Mouse (Mus musculus): ENCODE data around the gene Tmem86b. TPM values are rescaled to one million over a fixed set of nuclear protein-coding genes. Genes with fewer than 3 reads are reported as not detected.
A peak's percentile ranks its signal among the peaks of the same experiment; 100 is the strongest.
"Not testable (repeated sequence)": the region's sequence is repeated elsewhere in the genome, so short reads cannot be mapped to it uniquely, and the experiment has no call there.

The Tmem86b gene
- polyA plus RNA-seq, 1 experiment from 2014 or later: 26.1 TPM

- Histone ChIP-seq H3K9me3 (replicated peaks) (no peaks in the 10 kb centered on the region), H3K4me1 (peaks cover 30% of the 10 kb centered on the region), H3K9ac (no peak overlapping the region), H3K4me3 (no peak overlapping the region), H3K4me2 (no peak overlapping the region), H3K36me3 (no peaks in the 10 kb centered on the region), H3K27me3 (replicated peaks) (no peaks in the 10 kb centered on the region; the same call in 1 of the 2 replicates), H3K27ac (no peak overlapping the region)
- ATAC-seq: no peak
- 64% methylated on average over 1 of the region's 1 CpGs for WGBS (ENCODE audit: insufficient replicate concordance)
Observed at GRCm38 (mm10) chr7:4612956-4613355, 18.3 kb downstream of the Tmem86b start.

GRCm38 (mm10) chr7:4612386-4612785 lies 18.8 kb downstream of the Tmem86b start:
- Histone ChIP-seq H3K27me3 (replicated peaks) (no peaks in the 10 kb centered on the region; the same call in 1 of the 2 replicates), H3K4me3 (no peak overlapping the region), H3K4me1 (peaks cover 33% of the 10 kb centered on the region), H3K27ac (no peak overlapping the region), H3K9me3 (replicated peaks) (no peaks in the 10 kb centered on the region), H3K9ac (no peak overlapping the region), H3K4me2 (no peak overlapping the region), H3K36me3 (no peaks in the 10 kb centered on the region)
- 61% methylated on average over 8 of the region's 8 CpGs for WGBS (ENCODE audit: insufficient replicate concordance)
- ATAC-seq: no peak

- Histone ChIP-seq H3K4me3 (no peak overlapping the region), H3K9me3 (replicated peaks) (no peaks in the 10 kb centered on the region), H3K27me3 (replicated peaks) (no peaks in the 10 kb centered on the region; the same call in 1 of the 2 replicates), H3K4me2 (no peak overlapping the region), H3K9ac (no peak overlapping the region), H3K36me3 (no peaks in the 10 kb centered on the region), H3K4me1 (peaks cover 33% of the 10 kb centered on the region), H3K27ac (no peak overlapping the region)
- WGBS (ENCODE audit: insufficient replicate concordance): 70% methylated on average over 12 of the region's 12 CpGs
- ATAC-seq: no peak
Observed at GRCm38 (mm10) chr7:4611921-4612341, 19.3 kb downstream of the Tmem86b start.

GRCm38 (mm10) chr7:4611511-4611910 lies 19.7 kb downstream of the Tmem86b start:
- no peak overlapping the region for H3K9ac ChIP-seq
- H3K4me3 ChIP-seq: no peak overlapping the region
- peaks cover 33% of the 10 kb centered on the region for H3K4me1 ChIP-seq
- no peaks in the 10 kb centered on the region for H3K36me3 ChIP-seq
- H3K27me3 ChIP-seq (replicated peaks): no peaks in the 10 kb centered on the region; the same call in 1 of the 2 replicates
- H3K27ac ChIP-seq: no peak overlapping the region
- no peak overlapping the region for H3K4me2 ChIP-seq
- no peak for ATAC-seq
- H3K9me3 ChIP-seq (replicated peaks): no peaks in the 10 kb centered on the region
- WGBS (ENCODE audit: insufficient replicate concordance): 77% methylated on average over 12 of the region's 12 CpGs

GRCm38 (mm10) chr7:4608002-4608401 lies 23.2 kb downstream of the Tmem86b start:
- 26% methylated on average over 5 of the region's 5 CpGs for WGBS (ENCODE audit: insufficient replicate concordance)
- Histone ChIP-seq H3K9me3 (replicated peaks) (no peaks in the 10 kb centered on the region), H3K9ac (no peak overlapping the region), H3K4me3 (no peak overlapping the region), H3K27me3 (replicated peaks) (no peaks in the 10 kb centered on the region; the same call in 1 of the 2 replicates), H3K27ac (no peak overlapping the region), H3K4me1 (peaks cover 22% of the 10 kb centered on the region), H3K36me3 (no peaks in the 10 kb centered on the region), H3K4me2 (no peak overlapping the region)
- ATAC-seq: peak; percentile 65

- Histone ChIP-seq H3K4me3 (no peak within 1 kb of the TSS), H3K27me3 (replicated peaks) (no peaks in the 10 kb centered on the region), H3K9ac (no peak within 1 kb of the TSS), H3K9me3 (replicated peaks) (no peaks in the 10 kb centered on the region), H3K27ac (no peak within 1 kb of the TSS), H3K4me1 (peaks cover 11% of the 10 kb centered on the region; the same call in 1 of the 2 replicates), H3K36me3 (no peaks in the 10 kb centered on the region), H3K4me2 (no peak within 1 kb of the TSS)
- ATAC-seq: no peak
- whole genome bisulfite sequencing (ENCODE audit: insufficient replicate concordance): 57% methylated on average over 6 of the region's 6 CpGs
Observed at GRCm38 (mm10) chr7:4603873-4604272, 27.3 kb downstream of the Tmem86b start, which contains the start of gene Ptprh. Gene Ptprh (minus strand): TSS chr7:4604041.

- Histone ChIP-seq H3K27me3 (replicated peaks) (no peaks in the 10 kb centered on the region), H3K9ac (no peak overlapping the region), H3K27ac (no peak overlapping the region), H3K4me1 (peaks cover 9% of the 10 kb centered on the region; the same call in 1 of the 2 replicates), H3K4me2 (no peak overlapping the region), H3K36me3 (no peaks in the 10 kb centered on the region), H3K9me3 (replicated peaks) (no peaks in the 10 kb centered on the region), H3K4me3 (no peak overlapping the region)
- ATAC-seq: no peak
- WGBS (ENCODE audit: insufficient replicate concordance): 68% methylated on average over 6 of the region's 6 CpGs
Observed at GRCm38 (mm10) chr7:4602969-4603368, 28.3 kb downstream of the Tmem86b start.

- H3K4me3 ChIP-seq; H3K9ac ChIP-seq; H3K9me3 ChIP-seq (replicated peaks); H3K27me3 ChIP-seq (replicated peaks); H3K27ac ChIP-seq; H3K36me3 ChIP-seq; H3K4me1 ChIP-seq; H3K4me2 ChIP-seq; ATAC-seq: not testable (repeated sequence)
- 34% methylated on average over 4 of the region's 4 CpGs for WGBS (ENCODE audit: insufficient replicate concordance)
Observed at GRCm38 (mm10) chr7:4597046-4597445, 34.2 kb downstream of the Tmem86b start.

- not testable (repeated sequence) for H3K36me3 ChIP-seq; H3K27me3 ChIP-seq (replicated peaks); H3K4me2 ChIP-seq; ATAC-seq; H3K9me3 ChIP-seq (replicated peaks); H3K27ac ChIP-seq; H3K9ac ChIP-seq; H3K4me1 ChIP-seq; H3K4me3 ChIP-seq
- 55% methylated on average over 3 of the region's 3 CpGs for WGBS (ENCODE audit: insufficient replicate concordance)
Observed at GRCm38 (mm10) chr7:4581481-4581880, 49.7 kb downstream of the Tmem86b start.

Small RNA genes within 50 kb of the gene (microRNA-seq; reads per million reads assigned to microRNA genes)
- not detected for gene Gm23577

Other genes starting within 250 kb of the Tmem86b start
- gene Gp6, start 233.7 kb downstream of the Tmem86b start, polyA plus RNA-seq (2016; fragmentation: Nextera tagmentation; extraction: Ambion mirVana): 5.0 and 5.5 TPM in 2 replicates
- 9.8 and 10.4 TPM in 2 replicates for gene Rdh13, start 185.8 kb downstream of the Tmem86b start, polyA plus RNA-seq (2016; fragmentation: Nextera tagmentation; extraction: Ambion mirVana)
- 1.3 and 2.1 TPM in 2 replicates for gene Eps8l1, start 170.7 kb downstream of the Tmem86b start, polyA plus RNA-seq (2016; fragmentation: Nextera tagmentation; extraction: Ambion mirVana)
- gene Ppp1r12c, start 129.7 kb downstream of the Tmem86b start, polyA plus RNA-seq (2016; fragmentation: Nextera tagmentation; extraction: Ambion mirVana): 41.1 and 42.9 TPM in 2 replicates
- 13.7 and 17.9 TPM in 2 replicates for gene Tnnt1, start 115.0 kb downstream of the Tmem86b start, polyA plus RNA-seq (2016; fragmentation: Nextera tagmentation; extraction: Ambion mirVana)
- gene Tnni3, start 107.2 kb downstream of the Tmem86b start, polyA plus RNA-seq (2016; fragmentation: Nextera tagmentation; extraction: Ambion mirVana): 1.7 and 1.8 TPM in 2 replicates
- gene Dnaaf3, start 99.0 kb downstream of the Tmem86b start, polyA plus RNA-seq (2016; fragmentation: Nextera tagmentation; extraction: Ambion mirVana): 0.24 and 0.26 TPM in 2 replicates
- gene Syt5, start 83.9 kb downstream of the Tmem86b start, polyA plus RNA-seq (2016; fragmentation: Nextera tagmentation; extraction: Ambion mirVana): 0.84 and 1.3 TPM in 2 replicates
- gene Ptprh, start 27.4 kb downstream of the Tmem86b start, polyA plus RNA-seq (2016; fragmentation: Nextera tagmentation; extraction: Ambion mirVana): not detected in 2 replicates
- gene Ppp6r1, start 27.6 kb upstream of the Tmem86b start, polyA plus RNA-seq (2016; fragmentation: Nextera tagmentation; extraction: Ambion mirVana): 12.0 and 12.7 TPM in 2 replicates
- gene Hspbp1, start 53.6 kb upstream of the Tmem86b start, polyA plus RNA-seq (2016; fragmentation: Nextera tagmentation; extraction: Ambion mirVana): 90.8 and 95.6 TPM in 2 replicates
- gene Brsk1, start 59.2 kb upstream of the Tmem86b start, polyA plus RNA-seq (2016; fragmentation: Nextera tagmentation; extraction: Ambion mirVana): 0.19 and 0.29 TPM in 2 replicates
- gene Tmem150b, start 93.8 kb upstream of the Tmem86b start, polyA plus RNA-seq (2016; fragmentation: Nextera tagmentation; extraction: Ambion mirVana): 0.08 and 0.12 TPM in 2 replicates
- gene Kmt5c, start 108.7 kb upstream of the Tmem86b start, polyA plus RNA-seq (2016; fragmentation: Nextera tagmentation; extraction: Ambion mirVana): 79.0 and 79.5 TPM in 2 replicates
- 152 and 159 TPM in 2 replicates for gene Cox6b2, start 121.7 kb upstream of the Tmem86b start, polyA plus RNA-seq (2016; fragmentation: Nextera tagmentation; extraction: Ambion mirVana)
- not detected in 2 replicates for gene Fam71e2, start 139.9 kb upstream of the Tmem86b start, polyA plus RNA-seq (2016; fragmentation: Nextera tagmentation; extraction: Ambion mirVana)
- 0.06 TPM in 1 of 2 replicates, not detected in the other for gene Il11, start 151.4 kb upstream of the Tmem86b start, polyA plus RNA-seq (2016; fragmentation: Nextera tagmentation; extraction: Ambion mirVana)
- gene Tmem190, start 151.5 kb upstream of the Tmem86b start, polyA plus RNA-seq (2016; fragmentation: Nextera tagmentation; extraction: Ambion mirVana): 0.46 TPM in 1 of 2 replicates, not detected in the other
- 18.9 and 19.2 TPM in 2 replicates for gene Tmem238, start 158.2 kb upstream of the Tmem86b start, polyA plus RNA-seq (2016; fragmentation: Nextera tagmentation; extraction: Ambion mirVana)
- gene Rpl28, start 161.5 kb upstream of the Tmem86b start, polyA plus RNA-seq (2016; fragmentation: Nextera tagmentation; extraction: Ambion mirVana): 397 and 413 TPM in 2 replicates
- 353 and 370 TPM in 2 replicates for gene Ube2s, start 181.2 kb upstream of the Tmem86b start, polyA plus RNA-seq (2016; fragmentation: Nextera tagmentation; extraction: Ambion mirVana)
- not detected in 2 replicates for gene Shisa7, start 213.3 kb upstream of the Tmem86b start, polyA plus RNA-seq (2016; fragmentation: Nextera tagmentation; extraction: Ambion mirVana)
- gene Isoc2b, start 238.8 kb upstream of the Tmem86b start, polyA plus RNA-seq (2016; fragmentation: Nextera tagmentation; extraction: Ambion mirVana): 3.5 and 3.9 TPM in 2 replicates
- gene Isoc2a, start 245.7 kb upstream of the Tmem86b start, polyA plus RNA-seq (2016; fragmentation: Nextera tagmentation; extraction: Ambion mirVana): 0.62 and 0.95 TPM in 2 replicates

Measured in liver, embryonic 12.5 days (tissue).